Mouse (Mus musculus) small intestine, adult 2 months (tissue): ENCODE measurements around the gene Myoz1. TPM values are rescaled to one million over a fixed set of nuclear protein-coding genes. Genes with fewer than 3 reads are reported as not detected.

ENCODE experiments used
- H3K27ac ChIP-seq: fragments of 200-500 bp; 2 replicates; pipeline ENCODE4 v1.5.1; 2012; ENCODE audit warnings: low read depth, low read length, control low read depth, inconsistent platforms; ENCODE audit not compliant: insufficient read depth
- H3K27me3 ChIP-seq: fragments of 200-500 bp; 2 replicates; pipeline ENCODE4 v1.6.1; 2012; ENCODE audit warnings: mild to moderate bottlenecking, moderate library complexity, low read length, inconsistent platforms; ENCODE audit not compliant: control insufficient read depth, insufficient read depth
- H3K36me3 ChIP-seq: fragments of 200-500 bp; 2 replicates; pipeline ENCODE4 v1.6.1; 2012; ENCODE audit warnings: mild to moderate bottlenecking, low read length, control low read depth, inconsistent platforms; ENCODE audit not compliant: control insufficient read depth, insufficient read depth
- H3K4me1 ChIP-seq: fragments of 200-500 bp; 2 replicates; pipeline ENCODE4 v1.6.1; 2012; ENCODE audit warnings: low read length, inconsistent platforms, mixed read lengths; ENCODE audit not compliant: control insufficient read depth, insufficient read depth, insufficient read length
- H3K4me3 ChIP-seq: fragments of 200-500 bp; 2 replicates; pipeline ENCODE4 v1.5.1; 2012; ENCODE audit warnings: low read depth, mild to moderate bottlenecking, control low read depth, inconsistent platforms, low read length, moderate library complexity
- CTCF ChIP-seq: fragments of 200-500 bp; IDR thresholded peaks from 2 replicates; pipeline ENCODE4 v1.5.1; 2012; ENCODE audit warnings: low read depth, mild to moderate bottlenecking, control low read depth, inconsistent platforms, low read length, moderate library complexity, mixed read lengths; ENCODE audit not compliant: insufficient replicate concordance, insufficient read length; ENCODE audit errors: extremely low read depth
- POLR2A ChIP-seq: fragments of 200-500 bp; IDR thresholded peaks from 2 replicates; pipeline ENCODE4 v1.6.1; 2012; ENCODE audit warnings: low read depth, mild to moderate bottlenecking, control low read depth, inconsistent platforms, low read length, moderate library complexity
- WGBS: fragments of 180-500 bp; shearing (Covaris S2); methylation state at CpG from one replicate; pipeline ENCODE4 v1.1.7; 2018; 5-methylcytosine and 5-hydroxymethylcytosine counted together
- polyA plus RNA-seq: library from polyadenylated mRNA; depleted of rRNA; stranded (reverse); fragments of >200 nt; gene quantifications from 2 replicates; pipeline ENCODE4 v1.2.3, GENCODE M21; 2012

Gene Myoz1
- polyA plus RNA-seq, 1 experiment, result not detected

GRCm38 (mm10) chr14:20672990-20673389 is 16.6 kb upstream of the Myoz1 start:
- H3K27ac ChIP-seq, result peak overlapping the region; percentile 32; the same call in 1 of the 2 replicates
- no peak overlapping the region for H3K4me3 ChIP-seq

GRCm38 (mm10) chr14:20668154-20668810 is 11.9 kb upstream of the Myoz1 start, which contains the start of gene Synpo2l:
Synpo2l (minus strand) TSS chr14:20668354.
- no peak for TF ChIP-seq CTCF
- no peak for TF ChIP-seq POLR2A
- Histone ChIP-seq H3K4me1 (peaks cover 11% of the 10 kb centered on the region), H3K4me3 (no peak within 1 kb of the TSS), H3K27ac (peak within 1 kb of the TSS; percentile 92), H3K27me3 (no peaks in the 10 kb centered on the region), H3K36me3 (no peaks in the 10 kb centered on the region)
- 63% methylated on average over 8 of the region's 8 CpGs for WGBS

More at GRCm38 (mm10) chr14:20672990-20673389, 16.6 kb upstream of the Myoz1 start:
- H3K27me3 ChIP-seq, result no peaks in the 10 kb centered on the region
- TF ChIP-seq POLR2A, result no peak
- TF ChIP-seq CTCF, result no peak
- peaks cover 18% of the 10 kb centered on the region for H3K4me1 ChIP-seq
- peaks cover 18% of the 10 kb centered on the region for H3K36me3 ChIP-seq
- WGBS, result 99% methylated on average over 2 of the region's 2 CpGs

- TF ChIP-seq CTCF (no peak), POLR2A (no peak)
- Histone ChIP-seq H3K27ac (peak overlapping the region; percentile 72; the same call in 1 of the 2 replicates), H3K27me3 (no peaks in the 10 kb centered on the region), H3K36me3 (no peaks in the 10 kb centered on the region), H3K4me1 (peaks cover 10% of the 10 kb centered on the region), H3K4me3 (no peak overlapping the region)
- 79% methylated on average over 1 of the region's 1 CpGs for WGBS
These were observed 11.1 kb upstream of the Myoz1 start for GRCm38 (mm10) chr14:20667469-20667868.

- H3K4me3 ChIP-seq, result no peak overlapping the region
- H3K36me3 ChIP-seq, result no peaks in the 10 kb centered on the region
- H3K4me1 ChIP-seq, result peaks cover 16% of the 10 kb centered on the region
- WGBS, result 68% methylated on average over 3 of the region's 3 CpGs
- 0 out of 2 replicates have a peak, but pooled peaks cover 5% of the 10 kb centered on the region for H3K27me3 ChIP-seq
- no peak overlapping the region for H3K27ac ChIP-seq
- TF ChIP-seq POLR2A (no peak), CTCF (no peak)
These were observed 8.1 kb upstream of the Myoz1 start for GRCm38 (mm10) chr14:20664436-20664835.

DNA sequence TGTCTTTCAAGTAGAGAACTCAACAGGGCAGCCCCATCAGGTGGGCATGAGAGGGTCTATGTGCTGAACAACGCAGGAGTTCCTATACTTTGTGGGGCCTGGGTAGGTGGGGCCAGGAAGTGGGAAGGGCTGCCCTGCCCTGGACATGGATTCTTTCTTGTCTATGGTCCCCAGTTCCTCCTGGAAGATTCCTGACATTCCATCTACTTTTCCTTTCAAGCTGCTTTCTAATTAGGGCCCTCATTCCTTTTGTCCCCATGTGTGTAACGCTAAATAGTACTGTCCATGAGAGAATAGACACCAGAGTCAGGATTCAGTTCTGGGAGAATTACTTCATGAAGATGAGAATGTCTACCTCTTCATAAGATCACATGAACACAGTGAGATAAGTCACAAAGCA is 7.3 kb upstream of the Myoz1 start:
- H3K4me3 ChIP-seq, result no peak overlapping the region
- WGBS, result 64% methylated on average over 2 of the region's 2 CpGs

GRCm38 (mm10) chr14:20662740-20663139 is 6.4 kb upstream of the Myoz1 start:
- H3K4me1 ChIP-seq, result peaks cover 7% of the 10 kb centered on the region
- no peak overlapping the region for H3K4me3 ChIP-seq
- 93% methylated on average over 3 of the region's 3 CpGs for WGBS
- TF ChIP-seq POLR2A (no peak), CTCF (no peak)
- 0 out of 2 replicates have a peak, but pooled peaks cover 5% of the 10 kb centered on the region for H3K27me3 ChIP-seq
- no peaks in the 10 kb centered on the region for H3K36me3 ChIP-seq
- H3K27ac ChIP-seq, result no peak overlapping the region

More for the DNA sequence above, 7.3 kb upstream of the Myoz1 start:
- H3K4me1 ChIP-seq, result peaks cover 12% of the 10 kb centered on the region
- no peak overlapping the region for H3K27ac ChIP-seq
- H3K27me3 ChIP-seq, result 0 out of 2 replicates have a peak, but pooled peaks cover 5% of the 10 kb centered on the region
- no peak for TF ChIP-seq POLR2A
- no peak for TF ChIP-seq CTCF
- no peaks in the 10 kb centered on the region for H3K36me3 ChIP-seq

DNA sequence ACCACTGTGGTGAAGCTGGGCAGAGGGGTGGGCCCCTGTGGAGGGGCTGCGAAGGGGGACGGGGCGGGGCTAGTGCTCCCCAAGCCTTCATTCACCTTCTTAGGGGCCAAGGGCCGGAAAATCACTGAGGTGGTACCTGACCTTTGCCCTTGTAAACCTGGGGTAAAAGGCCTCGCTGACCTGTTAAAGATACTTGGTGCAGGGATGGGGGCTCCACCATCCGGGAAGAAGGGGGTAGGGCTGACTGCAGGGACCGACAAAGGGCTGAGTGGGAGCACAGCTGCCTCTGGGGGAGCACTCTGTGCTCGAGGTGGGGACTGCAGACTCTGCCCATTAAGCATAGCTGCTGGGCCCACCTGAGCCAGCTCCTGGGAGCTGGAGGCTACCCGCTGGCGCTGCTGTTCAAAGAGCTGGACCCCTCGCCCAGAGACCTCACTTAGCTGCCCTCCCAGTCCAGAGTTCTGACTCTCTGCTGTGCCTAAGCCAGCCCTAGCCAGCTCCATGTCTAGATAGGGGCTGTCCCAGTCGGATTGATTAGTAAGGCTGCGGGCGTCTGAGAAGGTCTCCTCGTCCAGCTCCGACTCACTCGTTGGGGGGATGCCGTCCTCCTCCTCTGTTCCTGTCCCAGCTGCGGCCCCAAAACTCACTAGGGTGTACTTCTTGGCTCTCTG is 5.5 kb upstream of the Myoz1 start:
- Histone ChIP-seq H3K36me3 (no peaks in the 10 kb centered on the region), H3K4me3 (peak overlapping the region; percentile 77), H3K27ac (no peak overlapping the region), H3K4me1 (peaks cover 5% of the 10 kb centered on the region), H3K27me3 (0 out of 2 replicates have a peak, but pooled peaks cover 5% of the 10 kb centered on the region)
- WGBS, result 36% methylated on average over 19 of the region's 19 CpGs
- TF ChIP-seq CTCF, result no peak
- no peak for TF ChIP-seq POLR2A
